Mouse (Mus musculus): ENCODE results near the gene Olfr1385.

DNA sequence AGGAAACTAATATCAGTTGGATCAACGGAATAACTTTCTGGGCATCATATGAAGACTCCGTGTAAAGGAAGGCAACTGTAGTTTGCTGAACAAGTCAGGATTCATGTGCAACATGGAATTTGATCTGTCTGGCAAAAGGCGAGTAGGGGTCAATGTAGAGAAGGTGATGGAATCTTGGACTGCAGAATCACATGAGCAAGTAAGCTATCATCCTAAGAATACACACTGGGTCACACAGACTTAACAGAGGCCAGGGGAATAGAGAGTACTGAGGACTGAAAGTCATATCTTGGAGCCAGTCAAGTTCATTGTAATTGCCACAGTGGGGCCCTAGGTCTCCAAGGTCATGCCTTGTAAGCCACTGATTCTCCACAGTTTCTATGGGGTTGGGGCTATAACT lies 39.1 kb downstream of the Olfr1385 start, which contains the start of gene Olfr1382:
- TF ChIP-seq POLR2AphosphoS2 (IDR thresholded peaks at IDR 0.05; ENCODE audit: insufficient read length, low read depth) (no peak), CEBPB (IDR thresholded peaks at IDR 0.05; ENCODE audit: insufficient read depth, poor library complexity, severe bottlenecking) (no peak), MYOG (IDR thresholded peaks at IDR 0.05; ENCODE audit: control insufficient read depth in 1 of 3, insufficient read depth in 1 of 3, insufficient read length in 2 of 3, low read depth in 2 of 3) (no peak)

Measured in myocyte (in vitro differentiated cells).